Mouse (Mus musculus): ENCODE measurements around the gene Gm27029. TPM values are rescaled to one million over a fixed set of nuclear protein-coding genes. Genes with fewer than 3 reads are reported as not detected.
"Not testable (repeated sequence)": the region's sequence is repeated elsewhere in the genome, so short reads cannot be mapped to it uniquely, and the experiment has no call there.

The Gm27029 gene
- polyA plus RNA-seq, 1 experiment from 2014 or later = 7.3 TPM

DNA sequence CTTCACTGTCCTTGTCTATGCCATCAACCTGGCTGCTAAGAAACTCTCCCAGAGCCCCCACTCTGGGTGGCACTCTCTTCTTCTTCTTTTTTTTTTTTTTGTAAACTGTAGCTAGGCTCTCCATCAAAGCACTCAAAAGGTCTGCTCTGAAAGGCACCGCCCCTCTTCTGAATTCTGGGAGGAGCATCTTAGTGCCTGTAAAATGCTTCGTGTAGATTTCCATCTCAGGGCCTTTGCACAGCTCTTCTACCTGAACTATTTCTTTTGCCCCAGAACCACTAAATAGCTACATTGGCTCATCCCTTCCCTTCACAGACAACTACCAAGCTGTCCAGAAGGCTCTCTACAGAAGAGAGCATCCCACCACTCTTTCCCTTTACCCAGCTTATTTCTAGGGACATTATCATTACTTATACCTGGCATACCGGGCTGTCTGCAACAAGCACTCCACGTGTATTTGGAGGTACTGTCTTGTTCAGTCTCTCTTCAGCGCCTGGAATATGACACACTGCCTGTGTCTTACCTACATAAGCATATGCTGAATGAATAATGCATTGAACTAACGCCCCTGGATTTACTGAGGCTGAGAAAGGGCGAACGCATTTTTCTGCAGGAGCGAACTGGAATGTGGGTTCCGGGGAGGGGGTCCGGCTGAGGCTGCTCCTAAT is 8.0 kb downstream of the Gm27029 start:
- H3K27me3 ChIP-seq = no peaks in the 10 kb centered on the region
- ATAC-seq (replicated peaks) = peak; percentile 70; the same call in 1 of the 2 replicates
- H3K9me3 ChIP-seq = no peaks in the 10 kb centered on the region
- peaks cover 13% of the 10 kb centered on the region for H3K4me1 ChIP-seq
- H3K9ac ChIP-seq (replicated peaks) = peak overlapping the region; percentile 83
- WGBS = under 1% methylated on average over 11 of the region's 11 CpGs
- H3K4me2 ChIP-seq (replicated peaks) = peak overlapping the region; percentile 73
- peak overlapping the region; percentile 89 for H3K27ac ChIP-seq (replicated peaks)
- peaks cover 20% of the 10 kb centered on the region for H3K36me3 ChIP-seq
- H3K4me3 ChIP-seq = peak overlapping the region; percentile 88

DNA sequence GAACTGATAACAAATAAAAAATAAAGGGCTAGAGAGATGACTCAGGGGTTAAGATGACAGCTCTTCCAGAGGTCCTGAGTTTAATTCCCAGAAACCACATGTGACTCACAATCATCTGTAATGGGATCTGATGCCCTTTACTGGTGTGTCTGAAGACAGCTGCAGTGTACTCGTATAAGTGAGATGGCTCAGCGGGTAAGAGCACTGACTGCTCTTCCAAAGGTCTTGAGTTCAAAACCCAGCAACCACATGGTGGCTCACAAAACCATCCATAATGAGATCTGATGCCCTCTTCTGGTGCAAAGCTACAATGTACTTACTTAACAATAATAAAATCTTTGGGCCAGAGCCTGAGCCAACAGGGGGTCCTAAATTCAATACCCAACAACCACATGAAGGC is 9.3 kb downstream of the Gm27029 start:
- ATAC-seq (replicated peaks) = no peak
- Histone ChIP-seq H3K27me3 (no peaks in the 10 kb centered on the region), H3K4me1 (peaks cover 13% of the 10 kb centered on the region), H3K27ac (replicated peaks) (no peak overlapping the region), H3K4me3 (no peak overlapping the region), H3K9me3 (no peaks in the 10 kb centered on the region), H3K9ac (replicated peaks) (no peak overlapping the region), H3K4me2 (replicated peaks) (no peak overlapping the region), H3K36me3 (peaks cover 31% of the 10 kb centered on the region)
- WGBS = 83% methylated on average over 2 of the region's 2 CpGs

GRCm38 (mm10) chr11:101395110-101395509 is 29.5 kb downstream of the Gm27029 start:
- peak overlapping the region; percentile 37; the same call in 1 of the 2 replicates for H3K27ac ChIP-seq (replicated peaks)
- no peaks in the 10 kb centered on the region for H3K36me3 ChIP-seq
- H3K27me3 ChIP-seq = no peaks in the 10 kb centered on the region
- 3% methylated on average over 8 of the region's 8 CpGs for WGBS
- H3K4me2 ChIP-seq (replicated peaks) = no peak overlapping the region
- ATAC-seq (replicated peaks) = 0 out of 2 replicates have a peak, but pooled peaks have one; percentile 61
- no peak overlapping the region for H3K4me3 ChIP-seq
- peaks cover 7% of the 10 kb centered on the region; the same call in 1 of the 2 replicates for H3K4me1 ChIP-seq
- no peak overlapping the region for H3K9ac ChIP-seq (replicated peaks)
- H3K9me3 ChIP-seq = no peaks in the 10 kb centered on the region

DNA sequence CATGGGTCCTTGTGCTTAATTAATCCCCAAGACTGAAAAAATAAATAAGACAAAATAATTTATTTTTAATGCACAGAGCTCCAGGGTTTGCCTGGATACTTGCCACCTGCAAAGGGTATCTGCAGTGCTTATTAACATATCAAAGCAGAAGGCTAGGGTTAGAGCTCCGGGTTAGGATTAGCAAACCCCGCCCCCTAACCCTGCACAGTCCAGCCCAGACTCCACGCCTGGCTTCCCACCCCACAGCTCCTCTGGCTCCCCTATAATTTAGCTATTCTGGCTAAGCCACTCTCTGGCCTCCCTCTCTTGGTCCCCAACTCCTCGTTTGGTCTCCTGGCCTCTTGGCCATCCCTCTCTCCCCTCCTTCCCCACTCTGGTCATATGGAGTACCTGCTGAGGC is 42.8 kb downstream of the Gm27029 start:
- Histone ChIP-seq H3K27me3 (no peaks in the 10 kb centered on the region), H3K36me3 (no peaks in the 10 kb centered on the region), H3K9me3 (no peaks in the 10 kb centered on the region), H3K27ac (replicated peaks) (no peak overlapping the region), H3K4me1 (no peaks in the 10 kb centered on the region), H3K4me3 (no peak overlapping the region), H3K9ac (replicated peaks) (no peak overlapping the region), H3K4me2 (replicated peaks) (no peak overlapping the region)
- WGBS = 0% methylated on average over 4 of the region's 4 CpGs
- ATAC-seq (replicated peaks) = no peak

GRCm38 (mm10) chr11:101378926-101379325 is 45.7 kb downstream of the Gm27029 start:
- no peak overlapping the region for H3K4me3 ChIP-seq
- no peak overlapping the region for H3K27ac ChIP-seq (replicated peaks)
- no peak for ATAC-seq (replicated peaks)
- H3K9ac ChIP-seq (replicated peaks) = no peak overlapping the region
- no peaks in the 10 kb centered on the region for H3K27me3 ChIP-seq
- H3K9me3 ChIP-seq = no peaks in the 10 kb centered on the region
- H3K36me3 ChIP-seq = no peaks in the 10 kb centered on the region
- no peak overlapping the region for H3K4me2 ChIP-seq (replicated peaks)
- no peaks in the 10 kb centered on the region for H3K4me1 ChIP-seq
- WGBS = 77% methylated on average over 6 of the region's 6 CpGs

GRCm38 (mm10) chr11:101378196-101378595 is 46.4 kb downstream of the Gm27029 start:
- not testable (repeated sequence) for H3K27me3 ChIP-seq; H3K4me1 ChIP-seq; H3K36me3 ChIP-seq; H3K9me3 ChIP-seq; H3K9ac ChIP-seq (replicated peaks); H3K4me2 ChIP-seq (replicated peaks); H3K27ac ChIP-seq (replicated peaks); H3K4me3 ChIP-seq; ATAC-seq (replicated peaks)
- WGBS = 94% methylated on average over 8 of the region's 8 CpGs

- ATAC-seq (replicated peaks) = no peak
- Histone ChIP-seq H3K4me2 (replicated peaks) (no peak overlapping the region), H3K4me3 (no peak overlapping the region), H3K27me3 (no peaks in the 10 kb centered on the region), H3K4me1 (no peaks in the 10 kb centered on the region), H3K9ac (replicated peaks) (no peak overlapping the region), H3K9me3 (no peaks in the 10 kb centered on the region), H3K27ac (replicated peaks) (no peak overlapping the region), H3K36me3 (no peaks in the 10 kb centered on the region)
- whole genome bisulfite sequencing = 67% methylated on average over 7 of the region's 7 CpGs
These were observed 50.1 kb downstream of the Gm27029 start for GRCm38 (mm10) chr11:101374421-101374938.

GRCm38 (mm10) chr11:101370141-101370540 is 54.5 kb downstream of the Gm27029 start:
- Histone ChIP-seq H3K4me2 (replicated peaks) (no peak overlapping the region), H3K36me3 (no peaks in the 10 kb centered on the region), H3K4me1 (no peaks in the 10 kb centered on the region), H3K27ac (replicated peaks) (no peak overlapping the region), H3K27me3 (no peaks in the 10 kb centered on the region), H3K4me3 (no peak overlapping the region), H3K9me3 (no peaks in the 10 kb centered on the region), H3K9ac (replicated peaks) (no peak overlapping the region)
- 75% methylated on average over 5 of the region's 5 CpGs for WGBS
- no peak for ATAC-seq (replicated peaks)

DNA sequence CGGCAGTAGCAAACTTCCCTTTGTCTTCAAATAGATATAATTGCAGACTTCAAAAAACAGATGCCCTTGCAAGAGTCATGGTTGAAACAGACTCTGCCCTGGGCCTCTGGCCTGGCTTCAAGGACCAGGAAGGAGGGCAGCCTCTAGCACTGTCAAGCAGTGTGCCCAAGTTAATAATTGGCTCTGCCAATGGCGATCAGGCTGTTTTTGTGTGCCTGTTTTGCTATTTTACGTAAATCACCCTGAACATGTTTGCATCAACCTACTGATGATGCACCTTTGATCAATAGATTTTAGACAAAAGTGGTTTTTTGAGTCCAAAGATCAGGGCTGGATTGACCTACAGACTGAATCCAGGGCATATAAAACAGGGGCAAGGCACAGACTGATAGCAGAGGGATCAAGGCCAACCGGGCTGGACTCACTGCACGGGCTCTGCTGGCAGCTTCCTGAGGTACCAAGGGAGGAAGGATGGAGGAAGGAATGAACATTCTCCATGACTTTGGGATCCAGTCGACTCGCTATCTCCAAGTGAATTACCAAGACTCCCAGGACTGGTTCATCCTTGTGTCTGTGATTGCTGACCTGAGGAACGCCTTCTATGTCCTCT is 57.2 kb downstream of the Gm27029 start, which contains the start of gene G6pc:
G6pc (plus strand) TSS at position 236 of the 610 bp plus-strand sequence.
- no peak within 1 kb of the TSS for H3K4me2 ChIP-seq (replicated peaks)
- ATAC-seq (replicated peaks) = no peak
- H3K4me3 ChIP-seq = no peak within 1 kb of the TSS
- no peak within 1 kb of the TSS for H3K27ac ChIP-seq (replicated peaks)
- H3K9me3 ChIP-seq = no peaks in the 10 kb centered on the region
- no peaks in the 10 kb centered on the region for H3K36me3 ChIP-seq
- no peaks in the 10 kb centered on the region for H3K27me3 ChIP-seq
- no peak within 1 kb of the TSS for H3K9ac ChIP-seq (replicated peaks)
- 88% methylated on average over 8 of the region's 8 CpGs for WGBS
- no peaks in the 10 kb centered on the region for H3K4me1 ChIP-seq

DNA sequence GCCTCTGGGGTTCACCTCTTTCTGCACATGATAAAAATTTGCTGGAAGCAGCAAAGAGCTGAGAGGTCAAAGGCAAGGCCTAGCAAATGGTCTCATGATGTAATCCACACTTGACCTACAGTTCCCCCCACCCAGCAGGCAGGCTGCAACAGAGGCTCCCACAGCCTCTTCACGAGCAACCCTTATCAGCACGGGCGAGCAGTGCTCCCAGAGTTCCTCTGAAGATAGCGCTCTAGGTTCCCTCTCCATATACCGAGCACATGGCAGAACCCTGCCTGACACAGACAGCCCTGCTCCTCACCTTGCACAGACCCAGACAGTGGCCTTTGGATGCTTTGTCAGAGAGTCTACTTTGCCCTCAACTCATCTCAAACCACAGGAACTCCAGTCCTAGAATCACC is 60.1 kb downstream of the Gm27029 start:
- Histone ChIP-seq H3K9me3 (no peaks in the 10 kb centered on the region), H3K4me2 (replicated peaks) (no peak overlapping the region), H3K27me3 (no peaks in the 10 kb centered on the region), H3K27ac (replicated peaks) (no peak overlapping the region), H3K9ac (replicated peaks) (no peak overlapping the region), H3K4me3 (no peak overlapping the region), H3K36me3 (no peaks in the 10 kb centered on the region), H3K4me1 (no peaks in the 10 kb centered on the region)
- WGBS = 93% methylated on average over 5 of the region's 5 CpGs
- no peak for ATAC-seq (replicated peaks)

DNA sequence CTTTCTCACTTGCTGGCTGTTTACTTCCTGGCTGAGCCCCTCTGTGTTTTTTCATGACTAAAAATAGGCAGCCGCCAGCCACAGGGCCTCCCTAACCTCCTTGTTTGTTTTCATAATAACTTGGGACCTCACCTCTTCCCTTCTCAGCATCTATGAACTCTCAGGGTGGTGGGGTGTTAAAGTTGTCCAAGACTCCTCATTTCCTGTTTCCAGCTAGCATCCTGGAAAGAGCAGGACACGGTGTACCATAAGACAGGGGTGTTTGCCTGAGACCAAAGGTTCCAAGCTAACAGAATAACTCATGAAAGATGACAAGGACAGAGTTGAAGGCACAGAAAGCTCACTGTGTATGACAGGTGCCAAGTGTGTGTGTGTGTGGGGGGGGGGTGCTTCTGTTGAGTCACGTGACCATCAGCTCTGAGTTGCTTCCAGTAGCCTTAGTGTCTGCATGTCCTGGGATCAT is 63.9 kb downstream of the Gm27029 start:
- Histone ChIP-seq H3K4me1 (no peaks in the 10 kb centered on the region), H3K27me3 (no peaks in the 10 kb centered on the region), H3K9ac (replicated peaks) (no peak overlapping the region), H3K4me2 (replicated peaks) (no peak overlapping the region), H3K4me3 (no peak overlapping the region), H3K36me3 (no peaks in the 10 kb centered on the region), H3K27ac (replicated peaks) (no peak overlapping the region), H3K9me3 (no peaks in the 10 kb centered on the region)
- ATAC-seq (replicated peaks) = no peak
- 63% methylated on average over 3 of the region's 3 CpGs for WGBS

DNA sequence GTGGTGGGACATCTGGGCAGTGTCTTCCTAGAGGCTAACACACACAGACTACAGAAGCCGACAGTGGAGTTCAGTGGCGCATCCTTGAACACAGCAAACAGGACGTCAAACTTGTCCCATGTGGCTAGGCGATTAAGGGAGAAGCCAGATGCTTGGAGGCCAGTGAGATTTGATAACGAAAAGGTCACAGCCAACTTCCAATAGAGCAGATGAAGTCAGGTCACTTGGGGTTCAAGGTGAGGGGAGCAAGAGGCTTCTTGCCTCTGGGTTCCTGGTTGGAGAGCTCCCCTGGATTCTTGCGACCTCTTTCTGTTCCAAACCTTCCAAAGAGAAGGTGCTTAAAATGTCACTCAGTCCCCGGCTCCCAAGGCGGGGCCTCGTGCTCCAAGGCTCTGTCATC is 64.8 kb downstream of the Gm27029 start:
- Histone ChIP-seq H3K4me1 (no peaks in the 10 kb centered on the region), H3K9me3 (no peaks in the 10 kb centered on the region), H3K36me3 (no peaks in the 10 kb centered on the region), H3K27ac (replicated peaks) (no peak overlapping the region), H3K4me2 (replicated peaks) (no peak overlapping the region), H3K27me3 (no peaks in the 10 kb centered on the region), H3K9ac (replicated peaks) (no peak overlapping the region), H3K4me3 (no peak overlapping the region)
- WGBS = 84% methylated on average over 9 of the region's 9 CpGs
- no peak for ATAC-seq (replicated peaks)

All from forebrain, embryonic 15.5 days (tissue).